Mouse (Mus musculus) adrenal gland, postnatal 10 days (tissue): Measurements from ENCODE around the gene Jak3. TPM values are rescaled to one million over a fixed set of nuclear protein-coding genes. Genes with fewer than 3 reads are reported as not detected.
"Not testable (repeated sequence)": the region's sequence is repeated elsewhere in the genome, so short reads cannot be mapped to it uniquely, and the experiment has no call there.

Experiments used
- DNase-seq: peaks from one replicate; pipeline ENCODE4 v3.0.0; 2021; ENCODE audit warnings: mixed read lengths
- total RNA-seq, 2 experiments: library from RNA; stranded (reverse); gene quantifications; 2 replicates each; pipeline ENCODE4 v1.2.3; 2021

The Jak3 gene
- total RNA-seq, 2 experiments from 2014 or later: 18.5 to 25.9 TPM

GRCm38 (mm10) chr8:71686143-71686734, 10.1 kb downstream of the Jak3 start:
- DNase-seq: no peak

DNA sequence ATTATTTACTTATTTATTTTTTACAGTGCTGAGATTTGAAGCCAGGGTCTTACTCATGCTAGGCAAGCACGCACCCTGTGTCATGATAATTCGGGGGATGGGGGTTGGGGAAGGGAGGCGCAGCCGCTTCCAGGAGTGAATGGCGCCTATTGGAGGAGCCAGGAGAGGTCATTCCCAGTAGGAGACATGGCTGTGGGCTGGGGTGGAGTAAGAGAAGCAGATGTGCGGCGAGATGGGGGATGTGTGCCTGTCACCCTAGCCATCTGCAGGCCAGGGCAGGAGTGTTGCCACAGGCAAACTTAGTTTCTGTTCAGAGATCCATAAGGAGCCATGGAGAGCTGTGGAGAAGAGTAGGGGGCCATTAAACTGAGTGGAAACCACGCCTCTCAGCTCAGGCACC, 11.5 kb downstream of the Jak3 start:
- no peak for DNase-seq

DNA sequence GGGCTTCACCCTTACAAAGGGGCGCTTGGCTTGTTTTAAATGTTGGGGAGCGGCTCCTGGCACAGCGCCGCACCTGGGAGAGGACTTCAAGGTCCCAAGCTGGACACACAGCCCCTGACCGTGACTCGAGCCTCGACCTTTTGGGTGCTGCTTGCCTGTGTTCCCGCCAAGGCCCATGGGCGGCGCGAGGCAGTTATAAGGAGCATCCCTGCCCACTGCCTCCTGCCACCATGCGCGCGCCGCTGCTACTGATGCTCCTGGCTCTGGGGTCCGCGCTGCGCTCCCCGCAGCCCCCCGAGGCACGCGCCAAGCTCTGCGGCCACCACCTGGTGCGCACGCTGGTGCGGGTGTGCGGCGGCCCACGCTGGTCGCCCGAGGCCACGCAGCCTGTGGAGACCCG, 12.9 kb downstream of the Jak3 start, which contains the start of gene Insl3:
Gene Insl3 (plus strand): TSS at position 187 of the 400 bp plus-strand sequence.
- DNase-seq: no peak

GRCm38 (mm10) chr8:71692509-71692908, 16.4 kb downstream of the Jak3 start:
- no peak for DNase-seq

- DNase-seq: no peak
These were observed 17.3 kb downstream of the Jak3 start for GRCm38 (mm10) chr8:71693166-71694041.

DNA sequence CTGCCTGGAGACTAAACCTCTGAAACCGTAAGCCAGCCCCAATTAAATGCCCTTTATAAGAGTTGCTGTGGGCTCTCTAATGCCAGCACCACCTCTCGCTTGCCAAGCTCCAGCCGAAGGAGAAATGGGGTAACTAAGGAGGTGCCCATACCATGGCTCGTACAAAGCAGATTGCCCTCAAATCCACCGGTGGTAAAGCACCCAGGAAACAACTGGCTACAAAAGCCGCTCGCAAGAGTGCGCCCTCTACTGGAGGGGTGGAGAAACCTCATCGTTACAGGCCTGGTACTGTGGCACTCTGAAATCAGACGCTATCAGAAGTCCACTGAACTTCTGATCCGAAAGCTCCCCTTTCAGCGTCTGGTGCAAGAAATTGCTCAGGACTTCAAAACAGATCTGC, 19.4 kb downstream of the Jak3 start:
- not testable (repeated sequence) for DNase-seq

GRCm38 (mm10) chr8:71700493-71701269, 24.6 kb downstream of the Jak3 start:
- DNase-seq: no peak

GRCm38 (mm10) chr8:71701414-71702086, 25.5 kb downstream of the Jak3 start, which contains the start of gene B3gnt3:
B3gnt3 (minus strand) TSS chr8:71701789.
- no peak for DNase-seq

GRCm38 (mm10) chr8:71702087-71702432, 26.0 kb downstream of the Jak3 start:
- no peak for DNase-seq

DNA sequence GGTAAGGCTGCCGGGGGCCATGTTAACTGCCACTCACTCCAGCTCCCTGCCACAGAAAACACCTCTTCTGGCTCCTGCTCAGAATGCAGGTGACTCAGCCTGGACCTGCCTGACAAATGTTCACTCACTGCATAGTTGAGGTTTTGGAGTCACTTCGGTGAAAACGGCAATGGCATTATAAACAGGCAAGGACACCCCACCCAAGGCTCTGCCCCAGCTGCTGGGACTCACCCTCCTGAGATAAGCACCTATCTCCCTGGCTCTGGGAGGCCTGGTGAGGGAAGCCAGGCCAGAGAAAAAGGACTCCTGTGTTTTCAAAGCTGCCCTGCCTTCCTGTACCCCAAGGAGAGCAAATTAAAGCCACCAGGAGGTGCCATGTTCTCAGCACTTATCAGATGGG, 26.8 kb downstream of the Jak3 start:
- no peak for DNase-seq

DNA sequence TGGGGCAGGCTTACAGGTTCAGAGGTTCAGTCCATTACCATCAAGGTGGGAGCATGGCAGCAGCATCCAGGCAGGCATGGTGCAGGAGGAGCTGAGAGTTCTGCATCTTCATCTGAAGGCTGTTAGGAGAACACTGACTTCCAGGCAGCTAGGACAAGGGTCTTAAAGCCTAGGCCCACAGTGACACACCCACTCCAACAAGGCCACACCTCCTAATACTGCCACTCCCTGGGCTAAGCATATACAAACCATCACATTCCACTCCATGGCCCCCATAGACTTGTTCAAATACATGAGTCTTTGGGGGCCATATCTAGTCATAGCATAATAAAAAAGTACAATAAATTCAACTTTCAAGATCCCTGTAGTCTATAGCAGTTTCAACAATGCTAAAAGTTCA, 27.3 kb downstream of the Jak3 start:
- not testable (repeated sequence) for DNase-seq

- DNase-seq: peak; percentile 69
These were observed 31.8 kb downstream of the Jak3 start for GRCm38 (mm10) chr8:71707874-71708273.

DNA sequence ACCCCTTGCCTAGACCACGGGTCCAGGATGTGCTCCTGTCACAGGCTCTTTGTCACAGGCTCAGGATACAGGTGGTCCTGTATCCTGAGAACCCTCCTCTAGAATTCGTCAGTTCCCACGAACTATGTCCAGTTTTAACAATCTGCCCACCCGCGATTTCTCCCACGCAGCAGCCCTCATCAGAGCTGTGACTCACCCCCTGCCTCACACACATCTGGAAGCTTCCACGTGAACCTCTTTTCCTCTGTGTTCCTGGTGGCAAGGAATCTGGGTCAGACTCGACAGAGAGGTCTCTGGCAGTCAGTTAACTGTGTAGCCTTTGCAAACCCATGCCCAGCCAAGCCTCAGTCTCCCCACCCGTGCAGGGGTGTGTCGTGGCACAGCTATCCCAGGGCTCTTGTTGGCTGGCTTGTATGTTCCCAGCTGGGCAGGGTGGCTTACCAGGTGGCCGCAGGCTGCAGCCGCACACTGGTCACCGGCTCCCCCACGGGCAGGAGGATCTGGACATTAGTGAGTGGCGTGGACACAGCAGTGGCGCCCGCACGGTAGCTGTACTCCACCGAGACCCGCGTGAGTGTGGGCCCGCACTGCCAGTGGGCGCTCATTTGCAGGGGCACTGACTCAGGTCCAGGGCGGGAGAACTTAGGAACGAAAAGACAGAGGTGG, 33.2 kb downstream of the Jak3 start:
- DNase-seq: no peak

DNA sequence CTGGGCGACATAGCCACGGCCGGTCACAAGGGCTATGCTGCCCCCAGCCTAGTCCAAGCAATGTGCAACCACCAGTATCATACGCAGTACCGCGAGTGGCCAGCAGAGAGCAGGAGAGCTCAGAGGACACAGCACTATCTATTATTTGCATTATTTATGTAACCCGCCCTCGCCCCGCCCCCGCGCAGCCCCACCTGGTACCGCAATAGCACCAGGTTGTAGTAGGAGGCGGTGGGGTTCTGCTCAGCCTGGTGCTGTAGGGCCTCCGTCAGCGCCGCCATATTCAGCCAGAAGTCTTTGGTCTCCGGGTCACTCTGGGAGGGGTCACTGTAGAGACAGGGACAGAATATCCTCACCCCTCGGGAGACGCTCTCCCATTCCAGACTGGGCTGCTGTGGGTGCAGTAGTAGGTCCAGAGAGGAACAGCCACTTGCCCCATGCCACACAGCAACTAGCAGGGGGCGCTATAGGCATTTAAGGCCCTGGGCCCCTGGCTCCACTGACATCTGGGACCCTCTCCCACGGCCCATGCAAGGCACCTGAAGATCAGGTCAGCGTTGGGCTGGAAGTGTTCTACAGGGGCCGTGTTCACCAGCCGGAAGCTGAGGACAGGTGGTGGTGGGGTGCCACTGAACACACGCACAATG, 33.8 kb downstream of the Jak3 start:
- peak; percentile 89 for DNase-seq

GRCm38 (mm10) chr8:71711574-71711973, 35.5 kb downstream of the Jak3 start:
- no peak for DNase-seq

- no peak for DNase-seq
These were observed 39.4 kb downstream of the Jak3 start for GRCm38 (mm10) chr8:71715531-71715930.

DNA sequence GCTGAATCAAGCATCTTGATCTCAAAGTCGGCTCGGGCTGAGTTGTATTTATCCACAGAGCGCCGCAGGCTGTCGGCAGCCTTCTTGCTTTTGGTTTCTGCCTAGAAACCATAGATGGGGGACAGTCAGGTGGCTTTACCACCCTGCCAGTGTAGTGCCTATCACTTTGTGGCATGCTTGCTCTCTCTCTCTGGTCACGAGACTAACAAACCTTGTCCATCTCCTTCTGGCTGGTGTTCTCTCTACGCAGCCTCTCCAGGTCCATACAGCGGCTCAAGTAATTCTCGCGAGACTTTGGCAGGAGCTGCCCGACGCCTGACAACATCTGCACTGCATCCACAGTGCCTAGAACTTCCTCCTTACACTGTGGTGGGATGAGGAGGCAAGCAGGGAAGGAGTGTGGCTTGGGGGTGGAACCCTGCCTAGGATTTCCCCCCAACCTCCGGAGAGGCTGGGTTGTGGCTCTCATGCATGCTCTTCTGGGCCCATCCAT, 40.5 kb downstream of the Jak3 start:
- DNase-seq: no peak

DNA sequence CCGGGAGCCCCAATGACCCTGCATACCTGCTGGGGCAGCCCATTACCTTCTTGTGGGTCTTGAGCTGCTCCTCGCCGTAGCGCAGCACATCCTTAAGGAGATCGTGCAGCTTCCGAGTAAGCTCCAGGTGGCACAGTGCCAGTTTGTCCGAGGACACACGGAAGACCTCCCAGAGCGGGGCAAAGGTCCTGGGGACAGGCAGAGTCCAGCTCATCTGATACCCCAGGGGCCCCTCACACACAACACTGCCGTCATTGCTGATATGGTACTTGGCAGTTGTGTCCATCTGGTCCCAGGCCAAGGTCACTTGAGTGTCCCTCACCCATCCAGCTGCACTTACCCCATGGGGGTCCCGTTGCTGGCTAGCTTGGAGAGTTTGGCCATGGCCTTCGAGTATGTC, 41.0 kb downstream of the Jak3 start:
- DNase-seq: no peak

GRCm38 (mm10) chr8:71718252-71718651, 42.2 kb downstream of the Jak3 start:
- DNase-seq: no peak

DNA sequence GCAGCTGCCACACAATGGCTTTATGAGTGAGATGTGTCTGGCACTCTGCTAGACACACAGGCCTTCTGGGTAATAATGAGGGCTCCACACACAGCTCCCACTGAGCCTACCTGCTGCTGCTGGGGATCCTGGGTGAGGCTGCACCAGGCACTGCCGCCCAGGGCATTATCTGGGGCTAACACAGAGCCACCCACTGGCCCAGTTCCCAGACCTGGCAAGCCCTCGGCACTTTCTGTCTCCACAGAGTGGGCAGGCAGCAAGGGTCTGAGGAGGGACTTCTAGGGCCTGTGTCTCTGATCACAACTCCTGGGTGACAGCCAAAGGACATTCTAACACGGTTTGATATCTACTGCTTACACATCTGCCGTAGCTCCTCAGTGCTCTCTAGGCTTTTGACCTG, 43.1 kb downstream of the Jak3 start:
- no peak for DNase-seq

DNA sequence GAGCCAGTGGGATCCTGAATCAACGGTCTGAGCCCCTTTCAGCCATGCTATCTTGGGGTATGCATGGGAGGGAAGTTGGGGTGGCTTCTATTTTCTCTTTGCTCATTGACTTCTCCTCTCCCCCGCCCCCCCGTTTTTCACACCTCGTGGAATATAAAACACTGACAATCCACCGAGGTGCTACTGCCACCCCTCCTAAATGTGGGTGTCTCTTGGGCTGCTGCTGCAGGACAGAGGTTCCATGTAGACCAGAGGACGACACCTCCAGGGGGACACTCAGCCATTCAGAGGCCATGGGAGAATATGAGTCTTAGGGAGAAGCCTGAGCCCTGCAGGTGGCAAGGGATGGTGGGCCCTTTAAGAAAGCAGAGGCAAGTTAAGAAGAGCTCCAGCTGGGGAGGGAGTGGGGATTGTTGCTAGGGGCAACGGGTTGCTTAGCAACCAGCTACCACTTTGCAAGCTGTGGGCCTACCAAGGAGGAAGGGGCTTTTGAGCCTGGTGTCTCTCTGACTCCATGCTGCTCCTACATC, 43.9 kb downstream of the Jak3 start:
- no peak for DNase-seq
